In genomic region chr4:137881445-137881844, GRCm38 (mm10) we compare ENCODE assay signal across 29 mouse cellular contexts. TPM values are rescaled to one million over a fixed set of nuclear protein-coding genes. Genes with fewer than 3 reads are reported as not detected.
DNase-seq lines count a peak whose midpoint lies in the region; ATAC-seq and TF ChIP-seq lines count a peak whose summit lies in the region.
"Had no signal": no experiment of that assay in that cellular context is flagged by ENCODE, and none has a peak within 500 bp of the region (broad histone marks: within the 10 kb centered on the region; RNA-seq: fewer than 3 reads in every experiment).

No protein-coding gene starts in this region.

- H3K27ac ChIP-seq in embryonic facial prominence, embryonic 12.5 days, result peak overlapping the region; percentile 41; the same call in 1 of the 2 replicates
- H3K27ac ChIP-seq in liver, embryonic 12.5 days, result no peak overlapping the region
- H3K27ac ChIP-seq in forebrain, postnatal 0 days (ENCODE audit: low read depth, low read length), result no peak overlapping the region
- H3K27ac ChIP-seq: heart, embryonic 10.5 days; heart, embryonic 15.5 days; hindbrain, embryonic 13.5 days; kidney, postnatal 0 days; neural tube, embryonic 13.5 days; stomach, postnatal 0 days had no signal

- no peak for TF ChIP-seq CTCF in forebrain, postnatal 0 days (IDR thresholded peaks at IDR 0.05; ENCODE audit: low read depth)

- H3K4me1 ChIP-seq in erythroblast, embryonic 14.5 days (ENCODE audit: control insufficient read depth), result peaks cover 18% of the 10 kb centered on the region
- H3K4me1 ChIP-seq in embryonic facial prominence, embryonic 12.5 days, result peaks cover 46% of the 10 kb centered on the region
- peaks cover 35% of the 10 kb centered on the region for H3K4me1 ChIP-seq in liver, embryonic 12.5 days
- no peaks in the 10 kb centered on the region; the same call in 1 of the 2 replicates for H3K4me1 ChIP-seq in forebrain, postnatal 0 days (ENCODE audit: insufficient read depth)

- peaks cover 4% of the 10 kb centered on the region; the same call in 1 of the 2 replicates for H3K36me3 ChIP-seq in erythroblast, embryonic 14.5 days (ENCODE audit: control insufficient read depth)
- H3K36me3 ChIP-seq in embryonic facial prominence, embryonic 12.5 days, result no peaks in the 10 kb centered on the region
- no peaks in the 10 kb centered on the region for H3K36me3 ChIP-seq in liver, embryonic 12.5 days
- no peaks in the 10 kb centered on the region for H3K36me3 ChIP-seq in forebrain, postnatal 0 days (ENCODE audit: insufficient read depth)
- H3K36me3 ChIP-seq: heart, embryonic 15.5 days; hindbrain, embryonic 13.5 days; neural tube, embryonic 13.5 days had no signal

- no peaks in the 10 kb centered on the region for H3K27me3 ChIP-seq in erythroblast, embryonic 14.5 days (ENCODE audit: control insufficient read depth)
- H3K27me3 ChIP-seq in embryonic facial prominence, embryonic 12.5 days, result no peaks in the 10 kb centered on the region
- H3K27me3 ChIP-seq in liver, embryonic 12.5 days (replicated peaks), result no peaks in the 10 kb centered on the region
- no peaks in the 10 kb centered on the region for H3K27me3 ChIP-seq in forebrain, postnatal 0 days (ENCODE audit: insufficient read depth, low read length)
- H3K27me3 ChIP-seq: heart, embryonic 15.5 days; hindbrain, embryonic 13.5 days; neural tube, embryonic 13.5 days had no signal

- 0 out of 2 replicates have a peak overlapping the region, but pooled peaks have one; percentile 5 for H3K9ac ChIP-seq in embryonic facial prominence, embryonic 12.5 days
- H3K9ac ChIP-seq in liver, embryonic 12.5 days, result no peak overlapping the region
- no peak overlapping the region for H3K9ac ChIP-seq in forebrain, postnatal 0 days
- H3K9ac ChIP-seq: heart, embryonic 15.5 days; hindbrain, embryonic 13.5 days; lung, embryonic 14.5 days; neural tube, embryonic 13.5 days had no signal

- no peak for ATAC-seq in erythroblast, adult 5-6 weeks (replicated peaks; ENCODE audit: low FRiP score, poor library complexity, severe bottlenecking)
- no peak for ATAC-seq in embryonic facial prominence, embryonic 12.5 days (ENCODE audit: insufficient number of reproducible peaks, insufficient read depth, low FRiP score, low TSS enrichment)
- peak; percentile 83 for ATAC-seq in liver, embryonic 12.5 days
- ATAC-seq in megakaryocyte progenitor cell, adult 5-6 weeks (replicated peaks; ENCODE audit: poor library complexity), result peak; percentile 70
- ATAC-seq in forebrain, postnatal 0 days, result no peak
- ATAC-seq: activated CD4-positive, CD25-positive, alpha-beta regulatory T cell, adult 4 months; intestine, embryonic 16.5 days had no signal

- H3K4me2 ChIP-seq in embryonic facial prominence, embryonic 12.5 days (replicated peaks), result no peak overlapping the region
- H3K4me2 ChIP-seq in liver, embryonic 12.5 days, result no peak overlapping the region
- no peak overlapping the region for H3K4me2 ChIP-seq in forebrain, postnatal 0 days (ENCODE audit: low read depth)
- H3K4me2 ChIP-seq: heart, embryonic 15.5 days; hindbrain, embryonic 13.5 days; lung, embryonic 14.5 days; midbrain, embryonic 11.5 days; neural tube, embryonic 13.5 days had no signal

- peak overlapping the region; percentile 10 for H3K4me3 ChIP-seq in erythroblast, embryonic 14.5 days (replicated peaks)
- no peak overlapping the region for H3K4me3 ChIP-seq in embryonic facial prominence, embryonic 12.5 days
- no peak overlapping the region for H3K4me3 ChIP-seq in liver, embryonic 12.5 days
- no peak overlapping the region for H3K4me3 ChIP-seq in forebrain, postnatal 0 days (ENCODE audit: low read depth, low read length)
- H3K4me3 ChIP-seq: heart, embryonic 10.5 days; heart, embryonic 15.5 days; hindbrain, embryonic 13.5 days; neural tube, embryonic 13.5 days had no signal

- 87% methylated on average over 8 of the region's 8 CpGs for WGBS in embryonic facial prominence, embryonic 12.5 days
- WGBS in liver, embryonic 12.5 days (ENCODE audit: insufficient replicate concordance), result 55% methylated on average over 8 of the region's 8 CpGs
- 83% methylated on average over 8 of the region's 8 CpGs for WGBS in forebrain, postnatal 0 days

- no peak for DNase-seq in forebrain, postnatal 0 days
- no peak for DNase-seq in adrenal gland, postnatal 10 days
- no peak for DNase-seq in adrenal gland, adult (ENCODE audit: inconsistent age in 2 of 2, low spot score in 1 of 2)
- DNase-seq: adrenal gland, adult 8-10 months; cerebellum, adult 11-12 months; cerebellum, adult 9-11 months; gastrocnemius, postnatal 25 days; heart, adult 11 months; kidney, adult 8-10 months; kidney, postnatal 4 days; lung, embryonic 14.5 days; lung, postnatal 14 days; right cerebral cortex, postnatal 4 days; thymus, adult 18-20 months; thymus, postnatal 25 days had no signal

- H3K9me3 ChIP-seq in erythroblast, embryonic 14.5 days (ENCODE audit: control insufficient read depth, low read length), result no peaks in the 10 kb centered on the region
- no peaks in the 10 kb centered on the region for H3K9me3 ChIP-seq in embryonic facial prominence, embryonic 12.5 days
- H3K9me3 ChIP-seq in liver, embryonic 12.5 days (replicated peaks), result no peaks in the 10 kb centered on the region
- H3K9me3 ChIP-seq in forebrain, postnatal 0 days (ENCODE audit: low read length), result no peaks in the 10 kb centered on the region
- H3K9me3 ChIP-seq: heart, embryonic 10.5 days; heart, embryonic 15.5 days; hindbrain, embryonic 13.5 days; neural tube, embryonic 13.5 days had no signal

RNA-seq across cellular contexts. Expression of gene Ece1, which starts 19.4 kb away (rescaled TPM):
- polyA plus RNA-seq in erythroblast, embryonic 14.5 days (2012), result 0.85 and 1.1 TPM in 2 replicates
- 2.3 and 3.1 TPM in 2 replicates for total RNA-seq in erythroblast, adult 5-6 weeks (2015; ENCODE audit: low replicate concordance)
- 0.68 and 2.1 TPM in 2 replicates for total RNA-seq in erythroblast, adult 5-6 weeks (2017; ENCODE audit: low replicate concordance)
- polyA plus RNA-seq in embryonic facial prominence, embryonic 12.5 days (2016; fragmentation: Nextera tagmentation; extraction: Ambion mirVana), result 32.6 and 36.7 TPM in 2 replicates
- polyA plus RNA-seq in liver, embryonic 12.5 days (2016; fragmentation: Nextera tagmentation; extraction: Ambion mirVana), result 17.8 and 18.5 TPM in 2 replicates
- 6.2 and 7.3 TPM in 2 replicates for total RNA-seq in megakaryocyte progenitor cell, adult 5-6 weeks (2015)
- 2.9 and 3.2 TPM in 2 replicates for total RNA-seq in megakaryocyte progenitor cell, adult 5-6 weeks (2017)
- 24.1 and 32.1 TPM in 2 replicates for total RNA-seq in forebrain, postnatal 0 days (2014; rRNA removed)
- polyA plus RNA-seq in forebrain, postnatal 0 days (2015; fragmentation: Nextera tagmentation; extraction: Ambion mirVana), result 14.4 and 16.2 TPM in 2 replicates
- total RNA-seq in adrenal gland, postnatal 10 days (2021), result 100 to 1,000 TPM; 183 to 188 TPM

Comparison
In these comparisons a context has a peak if more than half of its experiments do, and no peak if none do; other contexts are left out.
1. ATAC-seq: peak in liver, embryonic 12.5 days (single experiment) and megakaryocyte progenitor cell, adult 5-6 weeks (single experiment); none in erythroblast, adult 5-6 weeks (single experiment), embryonic facial prominence, embryonic 12.5 days (single experiment) and forebrain, postnatal 0 days (single experiment).